Mouse (Mus musculus) G1E (cell line): Measurements from ENCODE around the gene Unc13d. TPM values are rescaled to one million over a fixed set of nuclear protein-coding genes. Genes with fewer than 3 reads are reported as not detected.

Experiments
- ATAC-seq: 2 replicates; pipeline ENCODE4 v1.8.0; 2016; ENCODE audit warnings: mild to moderate bottlenecking; ENCODE audit not compliant: insufficient number of reproducible peaks, poor library complexity, low FRiP score, severe bottlenecking; ENCODE audit errors: extremely low read depth
- DNase-seq: peaks from one replicate; pipeline ENCODE4 v3.0.0; 2012; ENCODE audit warnings: low spot score
- H3K27me3 ChIP-seq: 2 replicates; pipeline ENCODE4 v1.6.1; 2012; ENCODE audit warnings: mild to moderate bottlenecking, low read length, inconsistent platforms; ENCODE audit not compliant: insufficient read depth
- H3K36me3 ChIP-seq: replicated peaks from 2 replicates; pipeline ENCODE3; 2012; ENCODE audit warnings: mild to moderate bottlenecking, inconsistent platforms
- H3K4me1 ChIP-seq: 2 replicates; pipeline ENCODE4 v1.6.1; 2012; ENCODE audit warnings: low read depth, low read length, inconsistent platforms, mixed read lengths; ENCODE audit not compliant: insufficient read depth
- H3K4me3 ChIP-seq: 2 replicates; pipeline ENCODE4 v1.5.1; 2012; ENCODE audit warnings: low read depth, mild to moderate bottlenecking, inconsistent platforms, low read length, moderate library complexity, mixed read lengths
- H3K9me3 ChIP-seq: replicated peaks from 2 replicates; pipeline ENCODE4 v1.6.1; 2012; ENCODE audit warnings: inconsistent platforms
- CTCF ChIP-seq: IDR thresholded peaks from 2 replicates; pipeline ENCODE4 v1.5.1; 2012; ENCODE audit warnings: low read depth, low read length, inconsistent platforms, mixed read lengths
- GATA1 ChIP-seq: IDR thresholded peaks from 2 replicates; pipeline ENCODE4 v1.6.1; 2012; ENCODE audit warnings: borderline replicate concordance, low read length, inconsistent platforms, mixed read lengths
- GATA2 ChIP-seq: IDR thresholded peaks from 2 replicates; pipeline ENCODE4 v1.6.1; 2012; ENCODE audit warnings: low read depth, low read length, inconsistent platforms, borderline replicate concordance
- POLR2AphosphoS5 ChIP-seq: IDR thresholded peaks from 2 replicates; pipeline ENCODE4 v1.6.1; 2012; ENCODE audit warnings: low read depth, low read length, inconsistent platforms; ENCODE audit not compliant: insufficient replicate concordance
- TAL1 ChIP-seq: conservative IDR thresholded peaks from 2 replicates; pipeline ENCODE4 v1.6.1; 2012; ENCODE audit warnings: low read depth, low read length, inconsistent platforms, mixed read lengths
- polyA plus RNA-seq: library from polyadenylated mRNA; stranded (reverse); fragments of >175 nt; gene quantifications from 2 replicates; pipeline ENCODE4 v1.2.3, GENCODE M21; 2012
- total RNA-seq, 2 experiments: library from RNA; stranded (forward) in 1 of 2; stranded (reverse) in 1 of 2; fragments of 200-1000 nt in 1 of 2; fragments of >200 nt in 1 of 2; fragmentation: Nextera tagmentation in 1 of 2; gene quantifications; 2 replicates each; pipeline ENCODE4 v1.2.3; 2014 to 2017

The Unc13d gene
- total and polyA plus RNA-seq, 3 experiments: 26.1 to 126 (median 63.5) TPM

DNA sequence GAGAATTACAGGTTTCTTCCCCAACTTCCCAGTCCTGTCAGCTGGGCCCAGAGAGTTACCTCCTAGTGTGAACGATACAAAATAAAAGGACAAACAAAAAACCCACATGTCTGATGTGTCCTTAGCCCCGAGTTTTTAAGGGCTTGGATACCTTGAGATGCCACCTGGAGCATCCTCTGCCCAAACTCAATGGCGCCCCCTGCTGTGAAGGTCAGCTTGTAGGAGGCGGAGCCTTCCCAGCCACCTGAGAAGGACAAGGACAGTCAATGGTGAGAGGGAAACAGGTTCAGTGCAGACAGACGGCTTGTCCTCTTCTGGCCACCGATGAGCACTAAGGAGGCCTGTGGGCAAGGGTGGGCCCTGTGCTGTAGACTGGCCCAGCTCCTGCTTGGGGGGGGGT, 3.3 kb upstream of the Unc13d start:
- no peaks in the 10 kb centered on the region for H3K9me3 ChIP-seq
- peak; percentile 48; the same call in 1 of the 2 replicates for TF ChIP-seq CTCF
- TF ChIP-seq GATA1: no peak
- TF ChIP-seq GATA2: no peak
- TF ChIP-seq POLR2AphosphoS5: no peak
- TF ChIP-seq TAL1: no peak
- no peak overlapping the region for H3K4me3 ChIP-seq
- H3K4me1 ChIP-seq: peaks cover 91% of the 10 kb centered on the region
- ATAC-seq (no peak), DNase-seq (no peak)
- H3K36me3 ChIP-seq: peaks cover 82% of the 10 kb centered on the region
- no peaks in the 10 kb centered on the region for H3K27me3 ChIP-seq

- no peaks in the 10 kb centered on the region for H3K9me3 ChIP-seq
- H3K4me1 ChIP-seq: peaks cover 89% of the 10 kb centered on the region
- H3K4me3 ChIP-seq: no peak overlapping the region; the same call in 1 of the 2 replicates
- peaks cover 82% of the 10 kb centered on the region for H3K36me3 ChIP-seq
- DNase-seq: no peak
- TF ChIP-seq GATA1 (no peak), GATA2 (no peak), CTCF (no peak), TAL1 (no peak), POLR2AphosphoS5 (no peak)
- no peaks in the 10 kb centered on the region for H3K27me3 ChIP-seq
- ATAC-seq: no peak
These were observed 1.8 kb upstream of the Unc13d start for GRCm38 (mm10) chr11:116079511-116079910.

DNA sequence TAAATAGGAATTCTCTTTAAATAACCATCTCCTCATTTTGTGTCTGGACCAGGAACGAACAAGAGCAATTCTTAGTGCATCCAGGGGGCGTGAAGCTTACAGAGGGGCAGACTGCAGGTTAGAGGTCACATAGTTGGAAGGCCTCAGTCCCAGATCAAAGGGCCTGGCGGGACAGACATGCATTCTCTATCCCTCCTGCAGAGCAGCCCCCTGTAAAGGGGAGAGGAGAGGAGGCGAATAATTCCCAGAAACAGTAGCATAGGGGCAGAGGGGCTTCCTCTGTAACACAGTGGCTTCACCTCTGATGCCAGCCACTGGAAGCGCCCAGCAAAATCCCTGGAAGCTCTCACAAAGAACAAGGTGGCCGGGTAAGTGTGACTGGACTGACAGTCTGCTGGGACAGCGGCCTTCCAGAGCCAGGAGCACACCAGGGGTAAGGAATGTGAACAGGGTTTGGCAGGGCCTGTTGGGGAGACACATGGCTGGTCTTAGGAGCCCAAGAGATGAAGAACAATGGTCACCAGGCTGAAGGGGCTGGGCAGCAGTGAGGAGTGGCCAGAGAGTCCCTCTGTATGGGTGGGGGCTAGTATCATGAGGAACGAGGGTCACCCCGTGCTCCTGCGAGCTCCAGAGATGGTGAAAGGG, 1.0 kb upstream of the Unc13d start:
- TF ChIP-seq POLR2AphosphoS5: no peak
- TF ChIP-seq TAL1: no peak
- TF ChIP-seq CTCF: no peak
- TF ChIP-seq GATA1: no peak
- TF ChIP-seq GATA2: no peak
- ATAC-seq (no peak), DNase-seq (no peak)
- Histone ChIP-seq H3K27me3 (no peaks in the 10 kb centered on the region), H3K9me3 (no peaks in the 10 kb centered on the region), H3K36me3 (peaks cover 82% of the 10 kb centered on the region), H3K4me1 (peaks cover 88% of the 10 kb centered on the region), H3K4me3 (peak overlapping the region; percentile 37; the same call in 1 of the 2 replicates)

DNA sequence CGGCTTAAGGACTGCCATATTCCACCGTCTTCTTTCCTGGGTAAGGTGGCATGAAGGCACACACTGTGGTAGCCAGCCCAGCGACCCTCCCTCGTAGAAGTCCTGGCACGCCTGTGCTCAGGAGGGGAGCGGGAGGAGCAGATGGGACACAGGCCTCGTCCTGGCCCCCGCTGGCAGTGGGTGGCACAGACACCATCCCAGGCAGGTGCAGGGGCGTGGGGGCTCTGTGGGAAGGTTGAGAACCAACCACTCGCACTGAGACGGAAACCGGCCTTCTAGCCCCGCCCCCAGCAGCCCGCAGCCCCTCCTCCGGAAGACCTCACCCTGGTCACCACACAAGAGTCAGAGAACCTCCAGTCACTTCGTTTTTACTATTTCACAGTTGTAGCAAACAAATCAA, 460 bp upstream of the Unc13d start:
- ATAC-seq: peak; percentile 23; the same call in 1 of the 2 replicates
- H3K27me3 ChIP-seq: no peaks in the 10 kb centered on the region
- peak; percentile 84 for DNase-seq
- peaks cover 82% of the 10 kb centered on the region for H3K36me3 ChIP-seq
- peaks cover 87% of the 10 kb centered on the region for H3K4me1 ChIP-seq
- no peaks in the 10 kb centered on the region for H3K9me3 ChIP-seq
- TF ChIP-seq CTCF: no peak
- no peak for TF ChIP-seq GATA2
- TF ChIP-seq GATA1: no peak
- TF ChIP-seq TAL1: no peak
- no peak for TF ChIP-seq POLR2AphosphoS5
- H3K4me3 ChIP-seq: peak overlapping the region; percentile 78

DNA sequence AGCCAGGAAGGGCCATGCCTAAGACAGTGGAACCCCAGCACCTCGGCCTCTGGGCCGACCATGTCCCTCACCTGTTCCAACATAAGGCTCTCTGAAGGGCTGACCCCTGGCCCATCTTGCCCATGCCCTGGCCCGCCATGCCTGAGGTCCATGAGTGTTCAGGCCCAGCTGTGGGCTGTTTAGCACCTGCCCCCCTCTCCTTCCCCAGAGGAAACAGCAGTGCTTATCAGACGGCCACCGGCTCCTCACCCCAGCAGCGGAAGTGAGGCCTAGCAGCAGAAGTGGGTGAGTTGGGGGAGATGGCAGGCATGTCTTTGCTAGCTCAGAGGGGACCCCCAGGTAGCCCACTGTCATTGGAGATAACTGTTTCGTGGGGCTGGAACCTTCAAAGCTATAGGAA, 925 bp downstream of the Unc13d start:
- ATAC-seq (peak; percentile 42), DNase-seq (peak; percentile 81)
- H3K27me3 ChIP-seq: no peaks in the 10 kb centered on the region
- no peaks in the 10 kb centered on the region for H3K9me3 ChIP-seq
- peaks cover 81% of the 10 kb centered on the region for H3K4me1 ChIP-seq
- no peak for TF ChIP-seq POLR2AphosphoS5
- TF ChIP-seq CTCF: no peak
- no peak for TF ChIP-seq GATA2
- peak; percentile 56 for TF ChIP-seq TAL1
- peaks cover 83% of the 10 kb centered on the region for H3K36me3 ChIP-seq
- H3K4me3 ChIP-seq: peak overlapping the region; percentile 78

GRCm38 (mm10) chr11:116076266-116076540, 1.6 kb downstream of the Unc13d start:
- Histone ChIP-seq H3K4me1 (peaks cover 79% of the 10 kb centered on the region), H3K27me3 (no peaks in the 10 kb centered on the region), H3K4me3 (peak overlapping the region; percentile 78), H3K9me3 (no peaks in the 10 kb centered on the region), H3K36me3 (peaks cover 83% of the 10 kb centered on the region)
- no peak for ATAC-seq
- DNase-seq: no peak
- TF ChIP-seq GATA2 (no peak), GATA1 (no peak), CTCF (no peak), TAL1 (no peak), POLR2AphosphoS5 (no peak)
